11 mouse cellular contexts compared by ENCODE assay signal in the genomic region with DNA sequence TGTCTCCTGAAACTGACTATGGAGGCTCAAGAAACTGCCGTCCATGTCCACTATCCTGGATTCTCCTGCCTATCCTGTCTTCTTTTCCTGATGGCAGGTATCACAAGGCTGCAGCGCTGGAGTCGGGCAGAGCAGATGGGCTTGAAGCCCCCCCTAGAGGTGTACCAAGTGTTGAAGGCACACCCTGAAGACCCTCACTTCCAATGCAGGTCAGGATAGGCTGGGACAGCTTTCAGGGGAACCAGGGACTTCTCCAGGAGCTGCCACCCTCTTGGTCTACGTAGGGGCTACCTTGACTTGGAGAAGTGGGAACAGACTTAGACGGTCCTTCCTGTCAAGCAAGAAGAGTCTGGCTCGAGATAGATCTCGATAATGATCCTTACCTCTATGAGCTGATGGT. TPM values are rescaled to one million over a fixed set of nuclear protein-coding genes. Genes with fewer than 3 reads are reported as not detected.
DNase-seq lines count a peak whose midpoint lies in the region; ATAC-seq and TF ChIP-seq lines count a peak whose summit lies in the region.
"Had no signal": no experiment of that assay in that cellular context is flagged by ENCODE, and none has a peak within 500 bp of the region (broad histone marks: within the 10 kb centered on the region; RNA-seq: fewer than 3 reads in every experiment).

No protein-coding gene starts in this region.

- peak overlapping the region; percentile 99 for H3K27ac ChIP-seq in heart, adult 2 months
- H3K27ac ChIP-seq in CH12.LX (ENCODE audit: insufficient read depth, low read depth): no peak overlapping the region
- no peak overlapping the region for H3K27ac ChIP-seq in hindbrain, embryonic 10.5 days
- no peak overlapping the region for H3K27ac ChIP-seq in midbrain, embryonic 10.5 days (replicated peaks)

- no peak for TF ChIP-seq RAD21 in CH12.LX (IDR thresholded peaks at IDR 0.05; ENCODE audit: low read depth, low read length)

- H3K9ac ChIP-seq in heart, adult 2 months (ENCODE audit: low read depth, low read length): no peak overlapping the region
- H3K9ac ChIP-seq in CH12.LX (ENCODE audit: insufficient read depth, low read depth): peak overlapping the region; percentile 82

- no peak for TF ChIP-seq EP300 in heart, adult 2 months (IDR thresholded peaks at IDR 0.05; ENCODE audit: insufficient read depth, low read depth, low read length)
- TF ChIP-seq EP300 in CH12.LX (IDR thresholded peaks at IDR 0.05; ENCODE audit: low read length): no peak

- no peak for TF ChIP-seq POLR2A in heart, adult 2 months (IDR thresholded peaks at IDR 0.05; ENCODE audit: insufficient read depth, low read depth, low read length)
- no peak for TF ChIP-seq POLR2A in CH12.LX (IDR thresholded peaks at IDR 0.05; ENCODE audit: low read depth, low read length)

- intact Hi-C loops in heart, adult 2 months (cut with DNase I): no loop called here
- intact Hi-C loops in heart, postnatal 14 days (cut with DNase I): no loop called here

- TF ChIP-seq CTCF in heart, adult 2 months (IDR thresholded peaks at IDR 0.05): no peak
- TF ChIP-seq CTCF in CH12.LX (conservative IDR thresholded peaks at IDR 0.05 in 1 of 2, IDR thresholded peaks at IDR 0.05 in 1 of 2; ENCODE audit: low read depth in 2 of 2, low read length in 2 of 2): no peak

- no peak for ATAC-seq in megakaryocyte progenitor cell, adult 5-6 weeks (replicated peaks; ENCODE audit: poor library complexity)
- no peak for ATAC-seq in inflammation-experienced regulatory T-cells, adult 6 months

- WGBS in heart, adult 2 months: 79% methylated on average over 7 of the region's 7 CpGs
- 78% methylated on average over 7 of the region's 7 CpGs for WGBS in hindbrain, embryonic 10.5 days
- WGBS in midbrain, embryonic 10.5 days: 78% methylated on average over 7 of the region's 7 CpGs

- in situ Hi-C loops in CH12.LX (cut with MboI; ENCODE audit: low pct_ligation_motif_present, low pct_unique_long_range_greater_than_20kb, low sequenced_read_pairs): no loop called here

- H3K9me3 ChIP-seq in CH12.LX (replicated peaks; ENCODE audit: low read length): peaks cover 3% of the 10 kb centered on the region
- no peaks in the 10 kb centered on the region for H3K9me3 ChIP-seq in hindbrain, embryonic 10.5 days
- H3K9me3 ChIP-seq in midbrain, embryonic 10.5 days (replicated peaks): no peaks in the 10 kb centered on the region

- H3K4me3 ChIP-seq in heart, adult 2 months: peak overlapping the region; percentile 7; the same call in 1 of the 2 replicates
- peak overlapping the region; percentile 63 to 75 (median 68) for H3K4me3 ChIP-seq in CH12.LX (replicated peaks in 1 of 3; ENCODE audit: low read depth in 2 of 3, low read length in 2 of 3, poor library complexity in 1 of 3)
- H3K4me3 ChIP-seq in hindbrain, embryonic 10.5 days: peak overlapping the region; percentile 77
- peak overlapping the region; percentile 78; the same call in 1 of the 2 replicates for H3K4me3 ChIP-seq in midbrain, embryonic 10.5 days

- dilution Hi-C loops in CH12.LX (cut with MboI; ENCODE audit: extremely low pct_ligation_motif_present, extremely low pct_unique_long_range_greater_than_20kb, low sequenced_read_pairs): no loop called here

- H3K4me1 ChIP-seq in heart, adult 2 months (ENCODE audit: control insufficient read depth, insufficient read depth, low read length): peaks cover 10% of the 10 kb centered on the region
- peaks cover 22 to 49% of the 10 kb centered on the region in 2 experiments for H3K4me1 ChIP-seq in CH12.LX (ENCODE audit: control insufficient read depth in 1 of 2, insufficient read depth in 2 of 2)
- H3K4me1 ChIP-seq in hindbrain, embryonic 10.5 days (replicated peaks): peaks cover 23% of the 10 kb centered on the region
- peaks cover 19% of the 10 kb centered on the region for H3K4me1 ChIP-seq in midbrain, embryonic 10.5 days

- no peaks in the 10 kb centered on the region for H3K27me3 ChIP-seq in heart, adult 2 months (ENCODE audit: control insufficient read depth, insufficient read depth, low read length)
- H3K27me3 ChIP-seq in CH12.LX (replicated peaks): peaks cover 6% of the 10 kb centered on the region
- H3K27me3 ChIP-seq in hindbrain, embryonic 10.5 days (ENCODE audit: insufficient read depth, poor library complexity, severe bottlenecking): peaks cover 22% of the 10 kb centered on the region
- H3K27me3 ChIP-seq in midbrain, embryonic 10.5 days (ENCODE audit: low read depth, poor library complexity, severe bottlenecking): peaks cover 23% of the 10 kb centered on the region

- no peak for DNase-seq in heart, adult 2 months
- no peak for DNase-seq in heart, postnatal 14 days
- DNase-seq in CH12.LX (ENCODE audit: extremely low read depth): no peak
- DNase-seq in hindbrain, embryonic 10.5 days (ENCODE audit: low spot score): no peak
- DNase-seq in midbrain, embryonic 10.5 days (ENCODE audit: low spot score): no peak
- no peak for DNase-seq in ovary, adult 18-20 months (ENCODE audit: low spot score)
- DNase-seq: gastrocnemius, postnatal 36 days; lung, postnatal 14 days had no signal

- no peaks in the 10 kb centered on the region for H3K79me2 ChIP-seq in heart, adult 2 months (replicated peaks; ENCODE audit: control insufficient read depth, insufficient read depth, low read length)
- no peaks in the 10 kb centered on the region for H3K79me2 ChIP-seq in CH12.LX (replicated peaks; ENCODE audit: control insufficient read depth, extremely low read depth, insufficient read depth, poor library complexity, severe bottlenecking)

- H3K36me3 ChIP-seq in heart, adult 2 months (ENCODE audit: control insufficient read depth, insufficient read depth, low read length): no peaks in the 10 kb centered on the region
- H3K36me3 ChIP-seq in CH12.LX (replicated peaks in 1 of 2; ENCODE audit: control insufficient read depth in 1 of 2, insufficient read depth in 1 of 2, low read length in 1 of 2): peaks cover 0 to 5% of the 10 kb centered on the region in 2 experiments
- no peaks in the 10 kb centered on the region for H3K36me3 ChIP-seq in hindbrain, embryonic 10.5 days
- H3K36me3 ChIP-seq in midbrain, embryonic 10.5 days: no peaks in the 10 kb centered on the region

- peak overlapping the region; percentile 82 for H3K4me2 ChIP-seq in CH12.LX (ENCODE audit: insufficient read depth, low read depth, poor library complexity, severe bottlenecking)

RNA-seq across cellular contexts. Expression of gene Pold4, which starts 1.0 kb away (rescaled TPM):
- 10 to 100 TPM in 1 of 2 experiments, 1 to 10 TPM in 1; 9.2 to 12.0 TPM for total RNA-seq in heart, adult 2 months (2021)
- 36.9 and 48.1 TPM in 2 replicates for polyA plus RNA-seq in heart, adult 2 months (2012; rRNA removed)
- 10 to 100 TPM in 1 of 2 experiments, 1 to 10 TPM in 1; 9.5 to 10.8 TPM for total RNA-seq in heart, postnatal 14 days (2021)
- total RNA-seq in CH12.LX (2012; rRNA removed): 35.0 and 53.4 TPM in 2 replicates
- 61.5 and 76.4 TPM in 2 replicates for total RNA-seq in CH12.LX (2014; rRNA removed)
- 35.1 and 36.8 TPM in 2 replicates for polyA plus RNA-seq in CH12.LX (2012; ENCODE audit: insufficient read length, low read depth)
- polyA plus RNA-seq in hindbrain, embryonic 10.5 days (2016; fragmentation: Nextera tagmentation; extraction: Ambion mirVana): 17.5 and 19.7 TPM in 2 replicates
- polyA plus RNA-seq in midbrain, embryonic 10.5 days (2016; fragmentation: Nextera tagmentation; extraction: Ambion mirVana): 12.2 and 15.6 TPM in 2 replicates
- 53.6 and 55.0 TPM in 2 replicates for total RNA-seq in megakaryocyte progenitor cell, adult 5-6 weeks (2015)
- total RNA-seq in megakaryocyte progenitor cell, adult 5-6 weeks (2017): 60.4 and 67.8 TPM in 2 replicates
- 100 to 1,000 TPM in 2 of 3 experiments, 10 to 100 TPM in 1; 96.4 to 134 (median 118) TPM for polyA plus RNA-seq in inflammation-experienced regulatory T-cells, adult 6 months (2017; shearing (Covaris generic))

RNA-seq across cellular contexts. Expression of gene AC109138.7, which starts 18.5 kb away (rescaled TPM):
- total RNA-seq in heart, adult 2 months (2021): not detected
- 15.3 TPM in 1 of 2 replicates, not detected in the other for polyA plus RNA-seq in heart, adult 2 months (2012; rRNA removed)
- total RNA-seq in heart, postnatal 14 days (2021): not detected
- total RNA-seq in CH12.LX (2012; rRNA removed) (not detected in 2 replicates), CH12.LX (2014; rRNA removed) (not detected in 2 replicates)
- polyA plus RNA-seq in CH12.LX (2012; ENCODE audit: insufficient read length, low read depth): not detected in 2 replicates
- polyA plus RNA-seq in hindbrain, embryonic 10.5 days (2016; fragmentation: Nextera tagmentation; extraction: Ambion mirVana): not detected in 2 replicates
- polyA plus RNA-seq in midbrain, embryonic 10.5 days (2016; fragmentation: Nextera tagmentation; extraction: Ambion mirVana): not detected in 2 replicates
- not detected in 2 replicates for total RNA-seq in megakaryocyte progenitor cell, adult 5-6 weeks (2015)
- not detected in 2 replicates for total RNA-seq in megakaryocyte progenitor cell, adult 5-6 weeks (2017)
- not detected for polyA plus RNA-seq in inflammation-experienced regulatory T-cells, adult 6 months (2017; shearing (Covaris generic))
- total RNA-seq: gastrocnemius, postnatal 36 days had no signal
- polyA plus RNA-seq: brain, embryonic 14.5 days had no signal

RNA-seq across cellular contexts. Expression of gene Clcf1, which starts 18.6 kb away (rescaled TPM):
- 1 to 10 TPM in 1 of 2 experiments, under 1 TPM in 1; 0.55 to 1.0 TPM for total RNA-seq in heart, adult 2 months (2021)
- polyA plus RNA-seq in heart, adult 2 months (2012; rRNA removed): 2.8 and 5.4 TPM in 2 replicates
- 1 to 10 TPM; 1.6 to 2.0 TPM for total RNA-seq in heart, postnatal 14 days (2021)
- total RNA-seq in CH12.LX (2012; rRNA removed) (0.29 and 1.0 TPM in 2 replicates), CH12.LX (2014; rRNA removed) (0.28 TPM in 1 of 2 replicates, not detected in the other)
- 0.09 TPM in 1 of 2 replicates, not detected in the other for polyA plus RNA-seq in CH12.LX (2012; ENCODE audit: insufficient read length, low read depth)
- 0.87 and 1.2 TPM in 2 replicates for polyA plus RNA-seq in hindbrain, embryonic 10.5 days (2016; fragmentation: Nextera tagmentation; extraction: Ambion mirVana)
- 0.65 and 0.74 TPM in 2 replicates for polyA plus RNA-seq in midbrain, embryonic 10.5 days (2016; fragmentation: Nextera tagmentation; extraction: Ambion mirVana)
- total RNA-seq in megakaryocyte progenitor cell, adult 5-6 weeks (2015): 2.8 and 5.0 TPM in 2 replicates
- total RNA-seq in megakaryocyte progenitor cell, adult 5-6 weeks (2017): 1.3 and 3.0 TPM in 2 replicates
- 10 to 100 TPM; 13.4 to 51.6 (median 33.9) TPM for polyA plus RNA-seq in inflammation-experienced regulatory T-cells, adult 6 months (2017; shearing (Covaris generic))

RNA-seq across cellular contexts. Expression of gene Rad9a, which starts 31.2 kb away (rescaled TPM):
- 1 to 10 TPM; 4.1 to 4.4 TPM for total RNA-seq in heart, adult 2 months (2021)
- polyA plus RNA-seq in heart, adult 2 months (2012; rRNA removed): 13.5 and 13.9 TPM in 2 replicates
- total RNA-seq in heart, postnatal 14 days (2021): 1 to 10 TPM; 4.7 to 5.0 TPM
- total RNA-seq in CH12.LX (2012; rRNA removed): 20.5 and 22.4 TPM in 2 replicates
- 11.5 and 14.3 TPM in 2 replicates for total RNA-seq in CH12.LX (2014; rRNA removed)
- 20.0 and 21.7 TPM in 2 replicates for polyA plus RNA-seq in CH12.LX (2012; ENCODE audit: insufficient read length, low read depth)
- polyA plus RNA-seq in hindbrain, embryonic 10.5 days (2016; fragmentation: Nextera tagmentation; extraction: Ambion mirVana): 53.0 and 53.9 TPM in 2 replicates
- polyA plus RNA-seq in midbrain, embryonic 10.5 days (2016; fragmentation: Nextera tagmentation; extraction: Ambion mirVana): 58.9 and 60.3 TPM in 2 replicates
- total RNA-seq in megakaryocyte progenitor cell, adult 5-6 weeks (2015): 28.0 and 31.0 TPM in 2 replicates
- 16.1 and 19.7 TPM in 2 replicates for total RNA-seq in megakaryocyte progenitor cell, adult 5-6 weeks (2017)
- polyA plus RNA-seq in inflammation-experienced regulatory T-cells, adult 6 months (2017; shearing (Covaris generic)): 10 to 100 TPM; 43.6 to 63.0 (median 59.1) TPM

RNA-seq across cellular contexts. Expression of gene Ssh3, which starts 36.3 kb away (rescaled TPM):
- 1 to 10 TPM; 6.7 to 7.3 TPM for total RNA-seq in heart, adult 2 months (2021)
- 13.7 and 15.9 TPM in 2 replicates for polyA plus RNA-seq in heart, adult 2 months (2012; rRNA removed)
- total RNA-seq in heart, postnatal 14 days (2021): 1 to 10 TPM; 7.2 to 9.9 TPM
- total RNA-seq in CH12.LX (2012; rRNA removed) (30.0 and 33.4 TPM in 2 replicates), CH12.LX (2014; rRNA removed) (5.6 and 6.9 TPM in 2 replicates)
- polyA plus RNA-seq in CH12.LX (2012; ENCODE audit: insufficient read length, low read depth): 12.3 and 13.2 TPM in 2 replicates
- polyA plus RNA-seq in hindbrain, embryonic 10.5 days (2016; fragmentation: Nextera tagmentation; extraction: Ambion mirVana): 4.0 and 5.9 TPM in 2 replicates
- 3.2 and 3.6 TPM in 2 replicates for polyA plus RNA-seq in midbrain, embryonic 10.5 days (2016; fragmentation: Nextera tagmentation; extraction: Ambion mirVana)
- 6.2 and 7.5 TPM in 2 replicates for total RNA-seq in megakaryocyte progenitor cell, adult 5-6 weeks (2015)
- 8.1 and 9.7 TPM in 2 replicates for total RNA-seq in megakaryocyte progenitor cell, adult 5-6 weeks (2017)
- 10 to 100 TPM in 2 of 3 experiments, 1 to 10 TPM in 1; 9.6 to 14.5 (median 13.6) TPM for polyA plus RNA-seq in inflammation-experienced regulatory T-cells, adult 6 months (2017; shearing (Covaris generic))

Comparison
In these comparisons a context has a peak if more than half of its experiments do, and no peak if none do; other contexts are left out.
1. H3K4me3 ChIP-seq: peak in every context shown above with its lines; median percentile 78 in midbrain, embryonic 10.5 days; 77 in hindbrain, embryonic 10.5 days; 68 in CH12.LX; 7 in heart, adult 2 months.